26 mouse cellular contexts compared by ENCODE assay signal in the genomic region with DNA sequence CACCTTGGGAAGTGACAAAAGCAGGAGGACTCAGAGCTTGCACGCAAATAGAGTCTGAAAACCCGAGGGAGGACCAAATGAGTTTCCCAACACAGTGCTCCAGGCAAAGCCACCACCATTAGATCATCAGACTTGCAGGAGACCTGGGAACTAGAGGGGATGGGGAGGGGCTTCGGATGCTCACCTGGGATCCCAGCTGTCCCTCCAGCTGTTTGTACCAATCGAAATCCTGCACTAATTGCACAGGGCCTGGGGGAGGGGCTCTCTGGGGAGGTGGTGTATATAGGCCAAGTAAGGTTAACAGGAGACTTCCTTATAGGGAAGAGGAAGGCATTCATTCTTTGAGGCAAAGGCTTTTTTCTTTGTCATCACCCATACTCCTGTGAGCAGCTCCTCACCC. TPM values are rescaled to one million over a fixed set of nuclear protein-coding genes. Genes with fewer than 3 reads are reported as not detected.
DNase-seq lines count a peak whose midpoint lies in the region; ATAC-seq and TF ChIP-seq lines count a peak whose summit lies in the region.
"Had no signal": no experiment of that assay in that cellular context is flagged by ENCODE, and none has a peak within 500 bp of the region (broad histone marks: within the 10 kb centered on the region; RNA-seq: fewer than 3 reads in every experiment).

No protein-coding gene starts in this region.

- H3K4me3 ChIP-seq in hindbrain, postnatal 0 days (ENCODE audit: low read length): no peak overlapping the region
- H3K4me3 ChIP-seq in hindbrain, embryonic 10.5 days: no peak overlapping the region
- no peak overlapping the region for H3K4me3 ChIP-seq in midbrain, embryonic 14.5 days (replicated peaks; ENCODE audit: low read depth, low read length)
- H3K4me3 ChIP-seq in midbrain, postnatal 0 days (ENCODE audit: low read depth, low read length): no peak overlapping the region
- H3K4me3 ChIP-seq in ES-E14 (ENCODE audit: insufficient read depth in 1 of 2, low read depth in 1 of 2, low read length in 2 of 2, poor library complexity in 1 of 2, severe bottlenecking in 1 of 2): peak overlapping the region; percentile 48 to 59
- no peak overlapping the region for H3K4me3 ChIP-seq in embryonic facial prominence, embryonic 15.5 days (replicated peaks)
- H3K4me3 ChIP-seq: forebrain, embryonic 12.5 days; heart, embryonic 15.5 days; intestine, embryonic 15.5 days; left cerebral cortex, adult 2 months; limb, embryonic 13.5 days; megakaryocyte, embryonic 14.5 days; midbrain, embryonic 12.5 days had no signal

- DNase-seq in hindbrain, postnatal 0 days (ENCODE audit: low spot score): no peak
- DNase-seq in hindbrain, embryonic 10.5 days (ENCODE audit: low spot score): no peak
- DNase-seq in midbrain, embryonic 14.5 days: peak; percentile 8
- DNase-seq in midbrain, postnatal 0 days (ENCODE audit: low spot score): no peak
- no peak for DNase-seq in ES-E14 (ENCODE audit: low read depth, low spot score)
- no peak for DNase-seq in thymus, postnatal 36 days
- no peak for DNase-seq in layer of hippocampus, postnatal 14 days (ENCODE audit: low spot score in 2 of 2)
- DNase-seq: adrenal gland, adult 8-10 months; B cell, adult 2 months; cerebellum, adult 8-10 months; cerebellum, postnatal 25 days; forebrain, postnatal 0 days; gastrocnemius, postnatal 10 days; layer of hippocampus, adult 9-11 months; lung, postnatal 4 days had no signal

- H3K36me3 ChIP-seq in hindbrain, postnatal 0 days (ENCODE audit: insufficient read depth, low read length): no peaks in the 10 kb centered on the region
- H3K36me3 ChIP-seq in hindbrain, embryonic 10.5 days: no peaks in the 10 kb centered on the region
- H3K36me3 ChIP-seq in midbrain, embryonic 14.5 days (ENCODE audit: control insufficient read depth, insufficient read depth, low read length): no peaks in the 10 kb centered on the region
- no peaks in the 10 kb centered on the region for H3K36me3 ChIP-seq in midbrain, postnatal 0 days (ENCODE audit: insufficient read depth, low read length)
- no peaks in the 10 kb centered on the region for H3K36me3 ChIP-seq in ES-E14 (ENCODE audit: control insufficient read depth, insufficient read depth, low read length, poor library complexity, severe bottlenecking)
- H3K36me3 ChIP-seq in embryonic facial prominence, embryonic 15.5 days: no peaks in the 10 kb centered on the region
- H3K36me3 ChIP-seq: forebrain, embryonic 12.5 days; heart, embryonic 15.5 days; intestine, embryonic 15.5 days; limb, embryonic 13.5 days; midbrain, embryonic 12.5 days had no signal

- no peak for TF ChIP-seq CTCF in hindbrain, postnatal 0 days (IDR thresholded peaks at IDR 0.05; ENCODE audit: low read depth)
- no peak for TF ChIP-seq CTCF in midbrain, postnatal 0 days (IDR thresholded peaks at IDR 0.05)

- no peaks in the 10 kb centered on the region for H3K27me3 ChIP-seq in hindbrain, postnatal 0 days (ENCODE audit: insufficient read depth, low read length)
- no peaks in the 10 kb centered on the region for H3K27me3 ChIP-seq in hindbrain, embryonic 10.5 days (ENCODE audit: insufficient read depth, poor library complexity, severe bottlenecking)
- no peaks in the 10 kb centered on the region for H3K27me3 ChIP-seq in midbrain, embryonic 14.5 days (ENCODE audit: control insufficient read depth, insufficient read depth, low read length)
- no peaks in the 10 kb centered on the region for H3K27me3 ChIP-seq in midbrain, postnatal 0 days (ENCODE audit: insufficient read depth, low read length)
- no peaks in the 10 kb centered on the region for H3K27me3 ChIP-seq in embryonic facial prominence, embryonic 15.5 days
- H3K27me3 ChIP-seq: forebrain, embryonic 12.5 days; heart, embryonic 15.5 days; intestine, embryonic 15.5 days; limb, embryonic 13.5 days; megakaryocyte, embryonic 14.5 days; midbrain, embryonic 12.5 days had no signal

- WGBS in hindbrain, postnatal 0 days: 73% methylated on average over 4 of the region's 4 CpGs
- WGBS in hindbrain, embryonic 10.5 days: 73% methylated on average over 4 of the region's 4 CpGs
- 70% methylated on average over 4 of the region's 4 CpGs for WGBS in midbrain, embryonic 14.5 days
- WGBS in midbrain, postnatal 0 days: 58% methylated on average over 4 of the region's 4 CpGs
- 48% methylated on average over 4 of the region's 4 CpGs for WGBS in embryonic facial prominence, embryonic 15.5 days

- in situ Hi-C loops in ES-E14 (cut with MboI; ENCODE audit: low sequenced_read_pairs in 2 of 2, unreplicated experiment in 2 of 2): no loop called here

- H3K9ac ChIP-seq in hindbrain, postnatal 0 days (replicated peaks; ENCODE audit: low read length): no peak overlapping the region
- H3K9ac ChIP-seq in midbrain, embryonic 14.5 days (replicated peaks; ENCODE audit: low read length): no peak overlapping the region
- no peak overlapping the region for H3K9ac ChIP-seq in midbrain, postnatal 0 days (replicated peaks; ENCODE audit: low read length, poor library complexity, severe bottlenecking)
- peak overlapping the region; percentile 73; the same call in 1 of the 2 replicates for H3K9ac ChIP-seq in ES-E14 (ENCODE audit: insufficient read depth, low read depth, low read length, poor library complexity, severe bottlenecking)
- H3K9ac ChIP-seq in embryonic facial prominence, embryonic 15.5 days: no peak overlapping the region
- H3K9ac ChIP-seq: forebrain, embryonic 12.5 days; forebrain, postnatal 0 days; heart, embryonic 15.5 days; hindbrain, embryonic 14.5 days; intestine, embryonic 15.5 days; limb, embryonic 13.5 days; midbrain, embryonic 12.5 days had no signal

- H3K4me1 ChIP-seq in hindbrain, postnatal 0 days (ENCODE audit: insufficient read depth, low read length): no peaks in the 10 kb centered on the region
- H3K4me1 ChIP-seq in hindbrain, embryonic 10.5 days (replicated peaks): peaks cover 13% of the 10 kb centered on the region
- H3K4me1 ChIP-seq in midbrain, embryonic 14.5 days (ENCODE audit: control insufficient read depth, insufficient read depth, low read length): no peaks in the 10 kb centered on the region
- no peaks in the 10 kb centered on the region for H3K4me1 ChIP-seq in midbrain, postnatal 0 days (ENCODE audit: insufficient read depth, low read length)
- peaks cover 18 to 21% of the 10 kb centered on the region in 2 experiments for H3K4me1 ChIP-seq in ES-E14 (ENCODE audit: control insufficient read depth in 2 of 2, insufficient read depth in 2 of 2, low read length in 2 of 2, poor library complexity in 1 of 2)
- H3K4me1 ChIP-seq in embryonic facial prominence, embryonic 15.5 days: 0 out of 2 replicates have a peak, but pooled peaks cover 2% of the 10 kb centered on the region
- H3K4me1 ChIP-seq: forebrain, embryonic 12.5 days; heart, embryonic 15.5 days; intestine, embryonic 15.5 days; limb, embryonic 13.5 days; megakaryocyte, embryonic 14.5 days; midbrain, embryonic 12.5 days had no signal

- H3K4me2 ChIP-seq in hindbrain, postnatal 0 days (ENCODE audit: low read depth, low read length): no peak overlapping the region
- H3K4me2 ChIP-seq in midbrain, embryonic 14.5 days (ENCODE audit: low read length): no peak overlapping the region
- no peak overlapping the region for H3K4me2 ChIP-seq in midbrain, postnatal 0 days (ENCODE audit: low read depth, low read length, poor library complexity, severe bottlenecking)
- no peak overlapping the region for H3K4me2 ChIP-seq in embryonic facial prominence, embryonic 15.5 days (replicated peaks)
- H3K4me2 ChIP-seq: forebrain, embryonic 12.5 days; heart, embryonic 15.5 days; hindbrain, embryonic 14.5 days; limb, embryonic 13.5 days; liver, embryonic 11.5 days; midbrain, embryonic 12.5 days had no signal

- no peak overlapping the region for H3K27ac ChIP-seq in hindbrain, postnatal 0 days
- H3K27ac ChIP-seq in hindbrain, embryonic 10.5 days: no peak overlapping the region
- H3K27ac ChIP-seq in midbrain, embryonic 14.5 days (replicated peaks; ENCODE audit: low read depth, low read length): no peak overlapping the region
- no peak overlapping the region for H3K27ac ChIP-seq in midbrain, postnatal 0 days (ENCODE audit: low read depth, low read length)
- H3K27ac ChIP-seq in ES-E14 (ENCODE audit: insufficient read depth, low read depth, low read length, poor library complexity, severe bottlenecking): peak overlapping the region; percentile 90; the same call in 1 of the 2 replicates
- H3K27ac ChIP-seq in embryonic facial prominence, embryonic 15.5 days (replicated peaks): no peak overlapping the region
- H3K27ac ChIP-seq: forebrain, embryonic 12.5 days; heart, embryonic 15.5 days; hindbrain, embryonic 14.5 days; intestine, embryonic 15.5 days; left cerebral cortex, adult 2 months; limb, embryonic 13.5 days; midbrain, embryonic 12.5 days had no signal

- 0 out of 2 replicates have a peak, but pooled peaks have one; percentile 40 for ATAC-seq in hindbrain, postnatal 0 days
- no peak for ATAC-seq in midbrain, embryonic 14.5 days (ENCODE audit: low FRiP score, low TSS enrichment)
- ATAC-seq in midbrain, postnatal 0 days (ENCODE audit: low FRiP score): no peak
- peak; percentile 79 for ATAC-seq in embryonic facial prominence, embryonic 15.5 days (ENCODE audit: insufficient number of reproducible peaks, low FRiP score, low TSS enrichment, low read depth)
- ATAC-seq: forebrain, postnatal 0 days had no signal

- no peaks in the 10 kb centered on the region for H3K9me3 ChIP-seq in hindbrain, postnatal 0 days (ENCODE audit: low read length)
- H3K9me3 ChIP-seq in hindbrain, embryonic 10.5 days: no peaks in the 10 kb centered on the region
- H3K9me3 ChIP-seq in midbrain, embryonic 14.5 days (ENCODE audit: control insufficient read depth, low read length): no peaks in the 10 kb centered on the region
- no peaks in the 10 kb centered on the region for H3K9me3 ChIP-seq in midbrain, postnatal 0 days (ENCODE audit: low read length)
- H3K9me3 ChIP-seq in ES-E14 (ENCODE audit: control insufficient read depth, insufficient read depth, low read depth, low read length): no peaks in the 10 kb centered on the region
- H3K9me3 ChIP-seq in embryonic facial prominence, embryonic 15.5 days (replicated peaks): no peaks in the 10 kb centered on the region
- H3K9me3 ChIP-seq: forebrain, embryonic 12.5 days; heart, embryonic 15.5 days; intestine, embryonic 15.5 days; limb, embryonic 13.5 days; midbrain, embryonic 12.5 days had no signal

RNA-seq across cellular contexts. Expression of a gene that starts 28.5 kb away (rescaled TPM):
- 82.2 and 92.8 TPM in 2 replicates for total RNA-seq in hindbrain, postnatal 0 days (2014; rRNA removed)
- 28.4 and 36.8 TPM in 2 replicates for polyA plus RNA-seq in hindbrain, postnatal 0 days (2015; fragmentation: Nextera tagmentation; extraction: Ambion mirVana)
- polyA plus RNA-seq in hindbrain, embryonic 10.5 days (2016; fragmentation: Nextera tagmentation; extraction: Ambion mirVana): 68.1 and 80.0 TPM in 2 replicates
- polyA plus RNA-seq in midbrain, embryonic 14.5 days (2014; fragmentation: Nextera tagmentation; extraction: Ambion mirVana): 62.0 and 79.0 TPM in 2 replicates
- total RNA-seq in midbrain, postnatal 0 days (2014; rRNA removed): 120 and 154 TPM in 2 replicates
- 23.8 and 37.1 TPM in 2 replicates for polyA plus RNA-seq in midbrain, postnatal 0 days (2015; fragmentation: Nextera tagmentation; extraction: Ambion mirVana)
- total RNA-seq in ES-E14 (2012; rRNA removed): 368 and 425 TPM in 2 replicates
- 56.5 and 62.1 TPM in 2 replicates for polyA plus RNA-seq in embryonic facial prominence, embryonic 15.5 days (2015; fragmentation: Nextera tagmentation; extraction: Ambion mirVana)
- 100 to 1,000 TPM; 193 to 208 TPM for total RNA-seq in layer of hippocampus, postnatal 14 days (2021)

RNA-seq across cellular contexts. Expression of a gene that starts 29.2 kb away (rescaled TPM):
- 2.8 and 3.7 TPM in 2 replicates for total RNA-seq in hindbrain, postnatal 0 days (2014; rRNA removed)
- 10.1 and 12.8 TPM in 2 replicates for polyA plus RNA-seq in hindbrain, postnatal 0 days (2015; fragmentation: Nextera tagmentation; extraction: Ambion mirVana)
- polyA plus RNA-seq in hindbrain, embryonic 10.5 days (2016; fragmentation: Nextera tagmentation; extraction: Ambion mirVana): 10.8 and 14.5 TPM in 2 replicates
- 4.0 and 6.3 TPM in 2 replicates for polyA plus RNA-seq in midbrain, embryonic 14.5 days (2014; fragmentation: Nextera tagmentation; extraction: Ambion mirVana)
- total RNA-seq in midbrain, postnatal 0 days (2014; rRNA removed): 1.3 and 2.6 TPM in 2 replicates
- 6.7 and 7.4 TPM in 2 replicates for polyA plus RNA-seq in midbrain, postnatal 0 days (2015; fragmentation: Nextera tagmentation; extraction: Ambion mirVana)
- 3.1 and 4.3 TPM in 2 replicates for total RNA-seq in ES-E14 (2012; rRNA removed)
- polyA plus RNA-seq in embryonic facial prominence, embryonic 15.5 days (2015; fragmentation: Nextera tagmentation; extraction: Ambion mirVana): 21.1 and 28.9 TPM in 2 replicates
- total RNA-seq in layer of hippocampus, postnatal 14 days (2021): 1 to 10 TPM; 1.9 to 2.5 TPM
- total RNA-seq: monocyte, adult 5-6 weeks had no signal

Comparison
In these comparisons a context has a peak if more than half of its experiments do, and no peak if none do; other contexts are left out.
1. ATAC-seq: peak in hindbrain, postnatal 0 days (single experiment) and embryonic facial prominence, embryonic 15.5 days (single experiment); none in midbrain, embryonic 14.5 days (single experiment) and midbrain, postnatal 0 days (single experiment).
2. H3K4me3 ChIP-seq: peak in ES-E14 (2 of 2); none in hindbrain, postnatal 0 days (single experiment), hindbrain, embryonic 10.5 days (single experiment), midbrain, embryonic 14.5 days (single experiment), midbrain, postnatal 0 days (single experiment) and embryonic facial prominence, embryonic 15.5 days (single experiment).